Mouse (Mus musculus) forebrain, embryonic 12.5 days (tissue): ENCODE results near the gene Rab40c. TPM values are rescaled to one million over a fixed set of nuclear protein-coding genes. Genes with fewer than 3 reads are reported as not detected.

ENCODE experiments used
- ATAC-seq: fragments of 200-750 bp; cut with Nextera tagmentation; 2 replicates; pipeline ENCODE4 v1.8.0; 2017; ENCODE audit warnings: moderate TSS enrichment; ENCODE audit not compliant: low FRiP score
- H3K27ac ChIP-seq: fragments of 300-500 bp; sonication (generic); 2 replicates; pipeline ENCODE4 v1.5.1; 2016; ENCODE audit warnings: mild to moderate bottlenecking
- H3K27me3 ChIP-seq: fragments of 300-500 bp; sonication (generic); 2 replicates; pipeline ENCODE4 v1.6.1; 2016; ENCODE audit warnings: mild to moderate bottlenecking
- H3K36me3 ChIP-seq: fragments of 300-500 bp; sonication (generic); replicated peaks from 2 replicates; pipeline ENCODE4 v1.6.1; 2016; ENCODE audit warnings: mild to moderate bottlenecking
- H3K4me1 ChIP-seq: fragments of 300-500 bp; sonication (generic); 2 replicates; pipeline ENCODE4 v1.6.1; 2016
- H3K4me2 ChIP-seq: fragments of 300-500 bp; sonication (generic); 2 replicates; pipeline ENCODE4 v1.6.1; 2016; ENCODE audit warnings: mild to moderate bottlenecking, moderate library complexity
- H3K4me3 ChIP-seq: fragments of 300-500 bp; sonication (generic); replicated peaks from 2 replicates; pipeline ENCODE4 v1.5.1; 2016; ENCODE audit warnings: mild to moderate bottlenecking
- H3K9ac ChIP-seq: fragments of 300-500 bp; sonication (generic); 2 replicates; pipeline ENCODE4 v1.6.1; 2016; ENCODE audit warnings: mild to moderate bottlenecking
- H3K9me3 ChIP-seq: fragments of 300-500 bp; sonication (generic); 2 replicates; pipeline ENCODE4 v1.6.1; 2016
- WGBS: fragments of 180-500 bp; shearing (Covaris S2); methylation state at CpG from one replicate; pipeline ENCODE4 v1.1.7; 2016; 5-methylcytosine and 5-hydroxymethylcytosine counted together
- polyA plus RNA-seq: library from polyadenylated mRNA; unstranded; fragments of >200 nt; fragmentation: Nextera tagmentation; extraction: Ambion mirVana; gene quantifications from 2 replicates; pipeline ENCODE4 v1.2.1, GENCODE M21; 2016

Gene Rab40c
- polyA plus RNA-seq, 1 experiment from 2014 or later: 36.5 TPM

DNA sequence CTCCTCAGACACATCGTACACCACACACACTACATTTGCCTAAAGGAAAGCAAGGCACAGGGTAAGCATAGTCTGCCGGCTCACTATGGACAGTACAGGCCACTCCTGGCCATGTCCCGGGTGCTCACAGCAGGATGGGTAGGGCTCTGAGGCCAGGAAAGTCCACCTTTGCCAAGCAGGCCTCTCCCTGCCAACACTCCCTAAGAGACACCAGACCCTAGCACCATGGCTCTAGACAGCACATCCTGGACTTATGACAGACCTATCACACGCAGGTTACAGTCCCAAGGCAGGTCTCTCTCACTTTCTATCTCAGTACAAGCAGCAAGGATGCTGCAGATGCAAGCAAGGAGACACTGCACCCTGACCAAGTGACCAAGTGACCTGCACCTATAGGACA, 76.4 kb downstream of the Rab40c start:
- H3K9ac ChIP-seq: peak overlapping the region; percentile 80
- peaks cover 67% of the 10 kb centered on the region for H3K36me3 ChIP-seq
- no peaks in the 10 kb centered on the region for H3K27me3 ChIP-seq
- WGBS: 94% methylated on average over 4 of the region's 4 CpGs
- H3K4me2 ChIP-seq: peak overlapping the region; percentile 93
- H3K4me1 ChIP-seq: peaks cover 22% of the 10 kb centered on the region
- H3K4me3 ChIP-seq: peak overlapping the region; percentile 93
- H3K27ac ChIP-seq: no peak overlapping the region
- ATAC-seq: no peak
- no peaks in the 10 kb centered on the region for H3K9me3 ChIP-seq

DNA sequence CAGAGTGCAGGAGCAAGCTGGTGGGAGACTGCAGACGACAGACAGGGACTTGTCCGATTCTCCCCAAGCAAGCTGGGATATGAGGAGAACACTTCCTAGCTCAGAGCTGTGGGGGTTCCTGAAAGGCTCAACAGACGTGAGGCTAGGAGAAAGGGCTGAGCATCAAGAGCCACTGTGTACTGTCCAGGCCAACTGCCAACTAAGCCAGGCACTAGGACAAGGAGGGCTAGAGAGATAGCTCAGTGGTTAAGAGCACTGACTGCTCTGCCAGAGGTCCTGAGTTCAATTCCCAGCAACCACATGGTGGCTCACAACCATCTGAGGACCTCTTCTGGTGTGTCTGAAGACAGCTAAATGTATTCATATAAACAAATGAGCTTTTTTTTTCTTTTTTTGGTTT, 77.0 kb downstream of the Rab40c start:
- peaks cover 66% of the 10 kb centered on the region for H3K36me3 ChIP-seq
- H3K9me3 ChIP-seq: no peaks in the 10 kb centered on the region
- no peak overlapping the region for H3K4me3 ChIP-seq
- ATAC-seq: no peak
- H3K4me2 ChIP-seq: no peak overlapping the region
- H3K9ac ChIP-seq: no peak overlapping the region
- H3K4me1 ChIP-seq: peaks cover 28% of the 10 kb centered on the region
- H3K27ac ChIP-seq: no peak overlapping the region
- 90% methylated on average over 3 of the region's 3 CpGs for WGBS
- no peaks in the 10 kb centered on the region for H3K27me3 ChIP-seq

DNA sequence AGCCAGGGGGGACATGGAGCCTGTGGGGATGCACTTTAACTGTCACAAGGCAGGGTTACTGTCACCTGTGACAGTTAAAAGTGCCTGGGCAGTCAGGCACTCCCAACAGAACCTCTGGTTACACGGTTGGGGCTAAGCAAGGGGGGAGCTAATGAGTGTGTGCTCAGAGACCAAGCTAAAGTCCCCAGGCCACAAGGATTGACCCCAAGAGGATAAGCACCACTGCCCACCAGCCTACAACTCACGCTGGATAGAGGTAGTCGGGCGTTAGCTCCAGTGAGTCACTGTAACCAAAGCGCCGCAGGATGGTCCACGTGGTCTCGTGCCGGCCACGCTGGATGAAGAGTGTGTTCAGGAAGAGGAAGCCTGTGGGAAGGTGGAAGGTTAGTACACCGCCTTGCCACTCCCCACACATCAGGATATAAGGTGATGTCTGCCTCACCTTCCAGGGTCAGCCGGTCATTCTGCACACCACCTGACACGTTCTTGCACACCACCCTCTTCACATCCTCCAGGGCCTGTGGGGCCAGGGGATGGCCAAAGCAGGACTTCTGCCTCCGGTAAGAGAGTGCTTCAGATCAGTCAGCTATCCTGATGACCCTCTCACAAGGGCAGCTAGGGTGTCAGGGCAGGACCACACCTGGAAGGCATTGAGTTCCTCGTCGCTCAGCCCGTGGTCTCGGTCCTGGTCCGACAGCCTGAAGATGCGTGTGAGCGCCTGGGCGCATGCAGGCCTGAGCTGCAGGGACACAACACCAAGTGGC, 78.2 kb downstream of the Rab40c start, which contains the start of gene Gm20683:
TSS of gene Gm20683 (minus strand) at position 647 of the 764 bp plus-strand sequence.
- H3K4me2 ChIP-seq: no peak within 1 kb of the TSS
- peaks cover 59% of the 10 kb centered on the region for H3K36me3 ChIP-seq
- peaks cover 40% of the 10 kb centered on the region for H3K4me1 ChIP-seq
- 94% methylated on average over 22 of the region's 22 CpGs for WGBS
- no peak for ATAC-seq
- no peaks in the 10 kb centered on the region for H3K9me3 ChIP-seq
- H3K4me3 ChIP-seq: no peak within 1 kb of the TSS
- H3K27ac ChIP-seq: no peak within 1 kb of the TSS
- H3K9ac ChIP-seq: no peak within 1 kb of the TSS
- H3K27me3 ChIP-seq: no peaks in the 10 kb centered on the region

DNA sequence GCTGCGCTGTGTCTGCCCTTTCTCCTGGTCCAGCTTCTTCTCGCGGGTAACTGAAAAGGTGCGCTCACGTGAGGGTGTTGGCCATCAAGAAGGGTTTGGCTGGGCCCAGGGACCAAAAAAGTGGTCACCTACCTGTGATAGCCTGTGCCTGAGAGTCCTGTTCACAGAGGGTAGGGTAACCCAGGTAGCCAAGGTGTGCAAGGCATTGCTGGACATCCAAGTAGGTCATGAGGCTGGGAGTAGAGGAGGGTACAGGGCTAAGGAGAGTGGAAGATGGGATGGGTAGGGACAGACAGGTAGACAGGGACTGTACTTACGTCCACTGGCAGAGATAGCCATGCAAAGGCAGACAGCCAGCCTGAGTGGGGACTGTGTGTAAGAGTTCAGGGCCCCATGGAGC, 79.0 kb downstream of the Rab40c start:
- no peak overlapping the region for H3K4me3 ChIP-seq
- ATAC-seq: no peak

DNA sequence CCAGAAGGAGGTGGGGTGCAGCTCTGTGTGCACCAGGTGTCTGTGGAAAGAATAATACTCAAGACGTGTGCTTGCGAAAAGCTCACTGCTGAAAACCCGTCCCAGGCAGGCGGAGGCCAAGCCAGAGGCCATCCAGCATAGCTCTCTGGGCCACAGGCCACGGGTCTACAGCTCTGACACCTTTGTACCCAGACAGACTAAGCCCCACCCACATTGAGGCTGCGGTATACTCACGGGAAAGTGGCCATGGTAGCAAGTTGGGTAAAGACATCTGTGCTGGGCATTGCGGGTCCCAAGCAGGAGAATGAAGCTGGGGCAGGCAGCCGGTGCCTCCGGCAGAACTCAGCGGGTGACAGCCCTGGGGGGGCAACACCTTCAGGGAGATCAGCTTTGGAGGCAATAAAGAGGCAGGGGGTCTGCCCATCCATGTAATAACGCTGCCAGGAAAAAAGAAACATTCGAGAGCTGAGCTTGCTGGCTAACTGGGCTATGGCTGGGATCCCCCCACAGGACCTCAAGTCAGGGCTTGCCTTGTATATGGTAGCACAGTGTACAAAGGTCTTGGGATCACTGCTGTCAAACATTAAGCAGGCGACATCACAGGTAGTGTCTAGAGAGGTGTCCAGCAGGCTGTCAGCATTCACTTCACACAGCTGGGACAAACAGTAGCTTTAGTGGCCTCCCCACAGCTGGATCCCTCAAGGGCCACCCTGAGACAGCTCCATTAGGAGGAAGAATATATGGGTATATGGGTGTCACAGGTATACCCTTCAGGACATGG, 79.9 kb downstream of the Rab40c start:
- ATAC-seq: no peak
- no peak overlapping the region for H3K4me3 ChIP-seq
- H3K27ac ChIP-seq: no peak overlapping the region
- peaks cover 57% of the 10 kb centered on the region for H3K36me3 ChIP-seq
- WGBS: 89% methylated on average over 14 of the region's 14 CpGs
- no peaks in the 10 kb centered on the region for H3K27me3 ChIP-seq
- peaks cover 52% of the 10 kb centered on the region for H3K4me1 ChIP-seq
- H3K9ac ChIP-seq: no peak overlapping the region
- no peak overlapping the region for H3K4me2 ChIP-seq
- no peaks in the 10 kb centered on the region for H3K9me3 ChIP-seq

More for the DNA sequence above, 79.0 kb downstream of the Rab40c start:
- Histone ChIP-seq H3K9me3 (no peaks in the 10 kb centered on the region), H3K4me1 (peaks cover 48% of the 10 kb centered on the region), H3K27me3 (no peaks in the 10 kb centered on the region), H3K9ac (no peak overlapping the region), H3K27ac (no peak overlapping the region), H3K36me3 (peaks cover 51% of the 10 kb centered on the region), H3K4me2 (no peak overlapping the region)
- WGBS: 95% methylated on average over 6 of the region's 6 CpGs

DNA sequence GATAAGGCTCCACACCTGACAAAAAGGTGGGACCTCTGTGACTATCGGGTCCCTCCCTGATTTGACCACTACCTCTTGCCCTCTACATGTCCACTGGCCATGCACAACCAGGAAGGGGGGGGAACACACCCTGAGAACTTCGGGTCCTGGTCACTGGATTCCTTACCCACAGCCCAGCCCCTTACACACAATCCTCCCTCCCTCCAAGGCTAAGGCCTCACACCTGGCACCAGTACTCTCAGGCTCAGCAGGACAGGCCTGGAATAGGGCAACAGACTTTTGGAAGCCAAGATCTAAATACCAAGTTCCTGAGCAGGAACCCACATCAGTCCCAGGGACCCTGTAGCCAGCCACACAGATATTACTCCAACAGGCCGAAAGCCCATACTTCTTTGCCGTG, 80.6 kb downstream of the Rab40c start:
- H3K4me2 ChIP-seq: no peak overlapping the region
- WGBS: 83% methylated on average over 4 of the region's 4 CpGs
- no peak overlapping the region for H3K27ac ChIP-seq
- H3K9ac ChIP-seq: no peak overlapping the region
- H3K36me3 ChIP-seq: peaks cover 58% of the 10 kb centered on the region
- H3K27me3 ChIP-seq: no peaks in the 10 kb centered on the region
- ATAC-seq: no peak
- H3K9me3 ChIP-seq: no peaks in the 10 kb centered on the region
- no peak overlapping the region for H3K4me3 ChIP-seq
- H3K4me1 ChIP-seq: peaks cover 57% of the 10 kb centered on the region

DNA sequence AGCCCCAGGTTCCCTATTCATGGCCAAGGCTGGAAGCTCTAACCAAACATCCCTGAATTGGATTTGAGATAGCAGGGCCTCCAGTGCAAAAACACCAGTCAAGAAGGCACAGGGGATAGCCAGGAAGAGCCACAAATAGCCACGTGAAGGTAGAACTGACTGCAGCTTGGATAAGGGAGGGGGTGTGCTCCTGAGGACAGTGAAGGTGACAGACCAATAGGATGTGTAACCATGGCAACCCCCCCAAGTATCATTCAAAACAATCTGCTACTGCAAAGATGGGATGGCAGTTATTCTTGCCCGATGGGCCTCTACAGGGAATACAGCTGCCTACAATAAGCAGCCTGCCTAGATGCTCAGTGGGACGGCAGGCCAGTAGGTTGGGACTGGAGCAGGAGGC, 82.0 kb downstream of the Rab40c start:
- Histone ChIP-seq H3K4me1 (peaks cover 51% of the 10 kb centered on the region), H3K4me3 (no peak overlapping the region), H3K4me2 (peak overlapping the region; percentile 72), H3K27ac (peak overlapping the region; percentile 73), H3K27me3 (no peaks in the 10 kb centered on the region), H3K36me3 (peaks cover 58% of the 10 kb centered on the region), H3K9me3 (no peaks in the 10 kb centered on the region), H3K9ac (peak overlapping the region; percentile 64; the same call in 1 of the 2 replicates)
- no peak for ATAC-seq
- 40% methylated on average over 3 of the region's 3 CpGs for WGBS

DNA sequence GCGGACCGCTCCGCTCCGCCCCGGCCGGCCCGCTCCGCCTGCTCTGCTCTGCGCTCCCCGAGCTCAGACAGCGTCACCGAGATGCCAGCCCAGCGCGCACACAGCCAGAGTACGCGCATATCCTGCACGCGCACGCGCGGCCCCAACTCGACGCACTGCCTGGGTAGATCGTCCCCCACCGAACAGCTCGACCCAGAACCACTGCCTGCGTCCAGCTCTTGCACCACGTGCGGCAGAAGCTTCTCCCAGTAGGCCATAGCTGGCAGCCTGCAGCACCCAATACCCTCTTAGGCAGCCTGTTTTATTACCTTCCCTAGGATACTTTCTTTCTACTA, 82.5 kb downstream of the Rab40c start, which contains the start of gene Rhbdl1:
TSS of gene Rhbdl1 (minus strand) at position 220 of the 335 bp plus-strand sequence.
- H3K4me2 ChIP-seq: peak within 1 kb of the TSS; percentile 72
- no peaks in the 10 kb centered on the region for H3K27me3 ChIP-seq
- peak within 1 kb of the TSS; percentile 64 for H3K9ac ChIP-seq
- peaks cover 54% of the 10 kb centered on the region for H3K4me1 ChIP-seq
- H3K4me3 ChIP-seq: peak within 1 kb of the TSS; percentile 38
- peak; percentile 37; the same call in 1 of the 2 replicates for ATAC-seq
- 1% methylated on average over 27 of the region's 29 CpGs for whole genome bisulfite sequencing
- no peaks in the 10 kb centered on the region for H3K9me3 ChIP-seq
- H3K36me3 ChIP-seq: peaks cover 53% of the 10 kb centered on the region
- H3K27ac ChIP-seq: peak within 1 kb of the TSS; percentile 73

DNA sequence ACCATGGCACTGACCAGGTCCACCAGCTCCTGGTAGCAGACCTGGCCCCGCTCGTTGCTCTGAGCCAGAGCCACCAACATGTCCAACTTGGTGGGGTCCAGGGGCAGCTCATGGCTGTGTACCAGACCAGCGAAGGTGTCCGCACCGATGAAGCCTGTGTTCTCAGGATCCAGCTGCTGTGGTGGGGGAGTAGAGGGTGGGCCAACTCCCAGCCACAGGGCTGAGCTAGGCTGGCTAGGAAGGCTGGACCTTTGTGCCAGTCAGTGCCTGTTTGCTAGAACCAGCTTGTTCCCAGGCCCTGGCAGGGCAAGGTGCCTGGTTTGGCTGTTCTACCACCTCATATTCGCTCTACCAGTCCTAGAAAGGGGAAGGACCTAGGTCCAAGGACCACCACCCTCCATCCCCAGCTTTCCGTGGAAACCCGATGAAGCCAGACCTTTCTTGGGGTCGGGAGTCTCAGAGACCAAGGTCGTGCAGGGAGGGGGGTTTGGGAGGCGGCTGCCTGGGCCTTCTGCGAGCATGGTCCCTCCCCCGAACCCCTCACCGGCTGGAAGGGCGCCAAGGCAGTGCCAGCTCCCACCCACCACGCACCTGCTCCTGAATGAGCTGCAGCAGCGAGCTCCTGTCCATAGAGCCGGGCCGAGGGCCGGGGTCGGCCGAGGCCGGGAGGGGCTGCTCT, 83.0 kb downstream of the Rab40c start:
- H3K4me1 ChIP-seq: peaks cover 59% of the 10 kb centered on the region
- peak overlapping the region; percentile 73 for H3K27ac ChIP-seq
- no peaks in the 10 kb centered on the region for H3K9me3 ChIP-seq
- peaks cover 52% of the 10 kb centered on the region for H3K36me3 ChIP-seq
- H3K4me2 ChIP-seq: peak overlapping the region; percentile 72
- H3K4me3 ChIP-seq: peak overlapping the region; percentile 38
- WGBS: 29% methylated on average over 18 of the region's 23 CpGs
- no peaks in the 10 kb centered on the region for H3K27me3 ChIP-seq
- H3K9ac ChIP-seq: peak overlapping the region; percentile 64
- no peak for ATAC-seq

DNA sequence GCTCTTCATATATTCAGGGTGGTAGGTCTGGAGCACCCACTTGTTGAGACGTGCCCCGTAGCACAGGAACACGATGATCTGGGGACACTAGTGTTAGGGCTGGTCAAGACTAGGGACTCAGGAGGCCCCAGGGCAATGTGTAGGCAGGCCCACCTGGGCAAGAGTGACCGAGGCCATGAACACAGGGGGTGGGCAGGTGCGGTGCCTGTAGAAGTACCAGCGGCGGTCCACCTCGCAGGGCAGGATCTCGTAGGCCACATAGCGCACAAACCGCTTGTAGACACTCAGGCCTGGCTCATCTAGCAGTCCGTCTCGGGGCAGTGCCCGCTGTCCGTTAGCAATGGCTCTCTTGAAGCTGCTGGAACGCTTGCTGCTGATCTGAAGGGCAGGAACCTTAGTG, 83.7 kb downstream of the Rab40c start:
- H3K27ac ChIP-seq: peak overlapping the region; percentile 73; the same call in 1 of the 2 replicates
- H3K4me3 ChIP-seq: no peak overlapping the region
- H3K9me3 ChIP-seq: no peaks in the 10 kb centered on the region
- no peak overlapping the region for H3K9ac ChIP-seq
- 96% methylated on average over 16 of the region's 16 CpGs for WGBS
- H3K4me2 ChIP-seq: peak overlapping the region; percentile 84; the same call in 1 of the 2 replicates
- no peaks in the 10 kb centered on the region for H3K27me3 ChIP-seq
- peaks cover 66% of the 10 kb centered on the region for H3K4me1 ChIP-seq
- no peak for ATAC-seq
- H3K36me3 ChIP-seq: peaks cover 52% of the 10 kb centered on the region

DNA sequence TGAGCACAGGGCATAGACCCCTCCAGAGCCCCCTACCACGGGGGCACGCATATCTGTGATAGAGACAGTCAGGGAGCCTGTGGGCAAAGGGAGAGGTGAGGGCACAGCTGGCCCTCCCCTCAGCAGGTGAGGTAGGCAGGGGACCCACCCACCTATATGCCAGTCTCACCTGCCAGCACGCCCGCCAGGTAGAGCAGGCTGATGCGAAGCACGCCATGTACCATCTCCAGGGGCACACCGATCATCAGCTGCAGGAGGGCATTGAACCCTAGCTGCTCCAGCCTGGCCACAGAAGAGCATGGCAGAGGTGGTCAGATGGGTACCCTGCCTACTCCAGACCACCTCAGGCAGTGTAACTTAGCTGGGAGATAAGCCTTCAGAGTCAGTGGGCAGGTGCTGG, 84.2 kb downstream of the Rab40c start:
- Histone ChIP-seq H3K36me3 (peaks cover 52% of the 10 kb centered on the region), H3K4me2 (0 out of 2 replicates have a peak overlapping the region, but pooled peaks have one; percentile 84), H3K9ac (no peak overlapping the region), H3K27ac (no peak overlapping the region), H3K9me3 (no peaks in the 10 kb centered on the region), H3K4me1 (peaks cover 71% of the 10 kb centered on the region), H3K27me3 (no peaks in the 10 kb centered on the region), H3K4me3 (no peak overlapping the region)
- ATAC-seq: no peak
- 91% methylated on average over 7 of the region's 7 CpGs for WGBS

DNA sequence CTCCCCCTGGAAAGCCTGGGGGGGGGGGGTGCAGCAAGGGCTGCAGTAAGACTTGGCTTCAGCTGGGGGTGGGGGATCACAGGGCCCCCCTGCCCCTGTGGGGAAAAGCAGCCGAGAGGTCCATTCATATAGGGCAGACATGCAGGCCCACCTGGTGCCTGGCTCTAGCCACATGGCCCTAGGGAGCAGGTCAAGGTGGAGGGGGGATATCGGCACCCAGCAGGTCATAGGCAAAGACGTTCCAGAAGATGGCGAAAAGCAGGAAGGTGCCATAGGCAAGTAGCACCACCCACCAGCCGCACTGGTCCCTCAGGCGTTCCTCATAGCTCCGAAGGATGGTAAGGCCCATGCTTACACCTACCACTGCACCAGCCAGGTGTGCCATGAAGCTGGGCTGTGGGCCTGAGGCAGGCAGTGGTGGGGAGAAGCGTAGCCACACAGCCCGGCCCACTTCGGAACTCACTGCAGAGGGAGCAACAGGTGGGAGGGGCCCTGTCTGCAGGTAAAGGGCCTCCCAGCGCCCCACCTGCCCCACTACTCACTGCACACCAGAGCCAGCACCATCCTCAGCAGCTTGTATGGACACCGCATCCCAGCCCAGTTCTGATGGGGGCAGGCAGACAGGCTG, 84.8 kb downstream of the Rab40c start:
- H3K36me3 ChIP-seq: peaks cover 52% of the 10 kb centered on the region
- no peaks in the 10 kb centered on the region for H3K27me3 ChIP-seq
- no peak overlapping the region for H3K27ac ChIP-seq
- H3K4me2 ChIP-seq: peak overlapping the region; percentile 84
- H3K9me3 ChIP-seq: no peaks in the 10 kb centered on the region
- ATAC-seq: no peak
- H3K4me3 ChIP-seq: peak overlapping the region; percentile 83
- peaks cover 77% of the 10 kb centered on the region for H3K4me1 ChIP-seq
- H3K9ac ChIP-seq: peak overlapping the region; percentile 71
- 85% methylated on average over 12 of the region's 12 CpGs for WGBS
